Mouse (Mus musculus): ENCODE data around the gene Cdh7. TPM values are rescaled to one million over a fixed set of nuclear protein-coding genes. Genes with fewer than 3 reads are reported as not detected.

The Cdh7 gene
- polyA plus RNA-seq (2014; fragmentation: Illumina TruSeq; extraction: RNeasy Lipid Tissue Mini Kit (QIAGEN cat#74804); ENCODE audit: low read depth, low replicate concordance), result not detected

DNA sequence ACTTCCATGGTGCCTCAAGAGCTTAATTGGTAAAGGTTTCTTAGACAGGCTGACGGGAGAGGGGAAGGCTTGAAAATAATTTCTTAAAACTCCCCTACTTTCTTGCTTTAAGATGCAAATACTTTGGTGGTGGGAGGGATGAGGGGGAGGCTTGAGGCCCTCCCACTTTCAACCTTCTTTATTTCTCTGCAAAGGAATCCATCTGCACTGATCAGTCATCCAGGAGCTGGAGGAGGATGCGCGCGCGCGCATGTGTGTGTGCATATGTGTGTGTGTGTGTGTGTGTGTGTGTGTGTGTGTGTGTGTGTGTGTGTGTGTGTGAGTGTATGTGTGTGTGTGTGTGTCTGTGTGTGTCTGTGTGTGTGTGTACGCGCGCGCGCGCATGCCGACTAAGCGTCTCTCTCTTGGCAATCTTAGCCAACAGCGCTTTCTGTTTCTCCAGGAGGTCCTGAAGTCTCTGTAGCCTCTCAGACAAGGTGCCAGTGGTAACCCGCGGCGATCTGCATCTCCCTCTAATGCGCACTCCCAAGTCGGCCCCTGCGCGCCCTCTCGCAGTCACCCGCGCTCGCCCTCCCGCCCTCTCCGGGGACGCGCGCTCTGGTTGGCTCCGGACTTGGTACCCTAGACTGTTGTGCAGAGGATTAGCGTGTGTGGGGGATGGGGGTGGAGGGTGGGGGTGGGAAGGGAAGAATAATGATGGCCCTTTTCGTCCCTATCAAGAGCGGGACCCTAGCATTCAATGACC, at the start of gene Cdh7:
Gene Cdh7, plus strand, starts transcription at position 368 of the 745 bp plus-strand sequence.

